Mouse (Mus musculus): ENCODE results near the gene Rgl2.
A peak's percentile ranks its signal among the peaks of the same experiment; 100 is the strongest.

Rgl2 gene

GRCm38 (mm10) chr17:33924577-33925283 lies 4.6 kb upstream of the Rgl2 start:
- DNase-seq (ENCODE audit: low spot score), result no peak

- DNase-seq (ENCODE audit: low spot score), result no peak
Measured at GRCm38 (mm10) chr17:33925406-33926116, 3.8 kb upstream of the Rgl2 start.

GRCm38 (mm10) chr17:33926207-33926932 lies 3.0 kb upstream of the Rgl2 start:
- no peak for DNase-seq (ENCODE audit: low spot score)

- no peak for DNase-seq (ENCODE audit: low spot score)
Measured at GRCm38 (mm10) chr17:33928251-33928947, 944 bp upstream of the Rgl2 start.

- peak; percentile 46 for DNase-seq (ENCODE audit: low spot score)
Measured at GRCm38 (mm10) chr17:33930280-33931158, 1.2 kb downstream of the Rgl2 start.

- no peak for DNase-seq (ENCODE audit: low spot score)
Measured at GRCm38 (mm10) chr17:33931159-33931866, 2.0 kb downstream of the Rgl2 start.

- no peak for DNase-seq (ENCODE audit: low spot score)
Measured at GRCm38 (mm10) chr17:33931947-33932346, 2.6 kb downstream of the Rgl2 start.

GRCm38 (mm10) chr17:33932448-33932847 lies 3.1 kb downstream of the Rgl2 start:
- no peak for DNase-seq (ENCODE audit: low spot score)

- no peak for DNase-seq (ENCODE audit: low spot score)
Measured at GRCm38 (mm10) chr17:33932970-33933369, 3.6 kb downstream of the Rgl2 start.

GRCm38 (mm10) chr17:33935422-33936055 lies 6.2 kb downstream of the Rgl2 start:
- no peak for DNase-seq (ENCODE audit: low spot score)

- DNase-seq (ENCODE audit: low spot score), result no peak
Measured at GRCm38 (mm10) chr17:33936993-33937392, 7.7 kb downstream of the Rgl2 start.

GRCm38 (mm10) chr17:33938783-33939182 lies 9.4 kb downstream of the Rgl2 start:
- DNase-seq (ENCODE audit: low spot score), result no peak

GRCm38 (mm10) chr17:33940206-33940805 lies 11.0 kb downstream of the Rgl2 start, which contains the start of the genes Pfdn6 and Wdr46:
Gene Pfdn6, minus strand, starts transcription at chr17:33940343.
Gene Wdr46, plus strand, starts transcription at chr17:33940660.
- DNase-seq (ENCODE audit: low spot score), result peak; percentile 78

GRCm38 (mm10) chr17:33940981-33941380 lies 11.6 kb downstream of the Rgl2 start:
- no peak for DNase-seq (ENCODE audit: low spot score)

GRCm38 (mm10) chr17:33941381-33941780 lies 12.0 kb downstream of the Rgl2 start:
- no peak for DNase-seq (ENCODE audit: low spot score)

- no peak for DNase-seq (ENCODE audit: low spot score)
Measured at GRCm38 (mm10) chr17:33943454-33943853, 14.1 kb downstream of the Rgl2 start.

GRCm38 (mm10) chr17:33947430-33948089 lies 18.2 kb downstream of the Rgl2 start:
- no peak for DNase-seq (ENCODE audit: low spot score)

GRCm38 (mm10) chr17:33948090-33948904 lies 19.0 kb downstream of the Rgl2 start:
- DNase-seq (ENCODE audit: low spot score), result no peak

All from ovary, postnatal 14 days (tissue).